Mouse (Mus musculus) left cerebral cortex, postnatal 10 days (tissue): ENCODE results near the gene Tead1. TPM values are rescaled to one million over a fixed set of nuclear protein-coding genes. Genes with fewer than 3 reads are reported as not detected.
A peak's percentile ranks its signal among the peaks of the same experiment; 100 is the strongest.

Source experiments
- DNase-seq, 2 experiments: peaks; one replicate each; pipeline ENCODE4 v3.0.0; 2021 to 2022; ENCODE audit warnings: low spot score in 2 of 2, mixed read lengths in 1 of 2; ENCODE audit errors: extremely low spot score in 1 of 2
- intact Hi-C: fragments of 180-260 bp; cut with DNase I; formaldehyde crosslinking; loops from one replicate; pipeline ENCODE4 v1.15.1; 2025
- total RNA-seq, 2 experiments: library from RNA; stranded (reverse); gene quantifications; 2 replicates each; pipeline ENCODE4 v1.2.3; 2021

Gene Tead1
- total RNA-seq, 2 experiments from 2014 or later: 14.8 to 15.3 TPM

DNA sequence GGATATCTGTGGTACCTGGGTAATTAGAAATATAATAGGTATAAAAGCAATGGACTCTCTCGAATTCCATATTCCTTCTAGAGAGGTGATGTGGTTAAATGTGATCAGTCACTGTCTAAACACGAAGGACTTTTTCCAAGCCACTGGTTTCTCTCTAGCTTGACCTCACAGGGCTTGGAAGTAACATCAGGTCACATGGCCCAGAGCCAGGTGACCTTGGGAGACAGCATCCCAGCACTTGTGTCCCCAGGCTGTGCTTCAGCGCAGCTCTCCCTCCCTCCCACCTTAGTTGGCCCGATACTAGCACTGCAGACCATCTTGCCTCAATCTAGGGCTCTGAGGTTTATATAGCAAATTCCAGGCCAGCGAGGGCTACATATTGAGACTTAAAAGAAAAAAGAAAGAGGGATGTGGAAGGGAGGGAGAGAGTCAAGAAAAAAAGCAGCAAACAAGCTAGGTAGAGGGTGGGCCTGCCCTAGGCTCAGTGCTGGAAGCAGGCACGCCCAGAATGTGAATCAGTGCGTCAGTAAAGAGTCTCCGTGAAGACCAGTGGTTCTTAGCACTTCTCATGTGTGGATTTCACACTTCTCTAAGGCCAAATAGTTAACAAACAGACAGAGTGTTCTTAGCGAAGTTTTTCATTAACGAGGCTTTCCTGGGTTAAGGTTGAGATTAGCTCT lies 149.0 kb downstream of the Tead1 start:
- intact Hi-C loops: no loop called here
- peak in 1 of 2 experiments; percentile 34 for DNase-seq

DNA sequence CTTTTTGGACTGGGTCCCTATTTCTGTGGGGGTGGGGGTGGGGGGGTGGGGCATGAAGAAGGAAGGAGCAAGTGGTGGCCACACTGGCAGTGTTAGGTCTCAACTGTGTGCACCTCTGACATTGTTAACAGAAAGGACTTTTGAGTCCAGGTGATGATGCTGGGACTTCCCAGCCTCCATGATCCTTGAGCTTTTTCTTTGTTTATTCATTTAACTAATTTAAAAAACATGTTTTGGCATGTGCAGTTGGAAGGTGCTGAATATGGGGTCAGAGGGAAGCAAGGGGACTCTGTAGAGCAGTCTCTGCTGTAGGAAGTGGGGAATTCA lies 149.5 kb downstream of the Tead1 start:
- intact Hi-C loops: no loop called here
- DNase-seq: no peak

DNA sequence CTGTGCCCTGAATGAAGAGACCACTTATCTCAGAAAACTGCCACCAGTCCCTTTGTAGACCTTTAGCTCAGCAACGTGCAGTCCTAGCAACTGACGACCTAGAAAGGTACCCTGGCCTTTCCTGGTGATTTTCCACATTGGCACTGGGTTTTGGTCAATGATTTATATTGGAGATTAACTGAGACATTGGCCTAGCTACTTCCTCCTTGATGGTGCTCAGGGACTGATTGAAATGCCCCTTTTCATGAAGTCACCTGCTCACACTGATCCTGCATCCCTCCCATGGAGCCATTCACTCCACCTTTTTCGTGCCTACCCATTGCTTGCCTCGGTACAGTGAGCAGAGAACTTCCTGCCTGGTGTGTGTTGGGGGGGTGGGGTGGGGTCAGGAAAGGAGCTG lies 151.8 kb downstream of the Tead1 start:
- intact Hi-C loops: no loop called here
- no peak for DNase-seq

GRCm38 (mm10) chr7:112831446-112831845 lies 152.3 kb downstream of the Tead1 start:
- intact Hi-C loops: no loop called here
- DNase-seq: no peak

- intact Hi-C loops: no loop called here
- DNase-seq: no peak
Observed at GRCm38 (mm10) chr7:112833132-112833531, 154.0 kb downstream of the Tead1 start.

DNA sequence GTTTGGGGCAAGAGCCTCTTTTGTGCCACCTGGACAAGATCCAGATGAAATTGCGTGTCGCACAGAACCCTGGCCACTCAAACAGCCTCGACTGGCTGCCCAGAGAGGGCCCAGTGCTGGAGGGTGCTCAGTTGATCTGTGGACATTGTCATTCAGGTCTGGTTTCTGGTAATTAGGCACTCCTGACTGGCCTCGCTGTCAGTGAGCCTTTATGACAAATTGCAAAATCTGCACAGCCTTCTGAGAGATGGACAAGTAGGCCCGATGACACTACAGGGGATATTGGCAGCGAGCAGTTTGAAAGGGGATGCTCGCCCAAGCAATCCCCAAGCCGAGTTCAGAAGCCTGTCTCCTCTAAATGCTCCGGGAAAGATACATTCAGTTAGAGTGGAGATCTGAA lies 157.0 kb downstream of the Tead1 start:
- intact Hi-C loops: no loop called here
- no peak for DNase-seq

GRCm38 (mm10) chr7:112838131-112838530 lies 159.0 kb downstream of the Tead1 start:
- intact Hi-C loops: no loop called here
- DNase-seq: no peak

DNA sequence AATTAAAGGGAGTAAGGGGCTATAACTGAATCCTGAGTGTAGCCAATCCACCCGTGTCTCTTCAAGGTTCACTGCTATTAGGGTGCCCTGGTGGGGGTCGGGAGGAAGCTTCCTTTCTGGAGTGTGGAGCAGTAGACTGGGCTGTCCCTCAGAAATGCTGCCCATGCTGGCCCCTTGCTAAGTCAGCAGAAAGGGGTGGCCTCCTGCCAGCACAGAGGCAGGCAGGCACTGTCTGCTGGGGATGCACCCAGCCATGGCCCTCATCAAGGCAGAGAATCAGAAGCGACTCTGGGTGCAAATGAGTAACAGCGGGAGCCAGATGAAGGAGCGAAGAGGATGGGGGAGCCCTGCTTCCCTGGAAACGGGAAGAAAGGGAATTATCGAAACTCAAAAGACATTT lies 161.2 kb downstream of the Tead1 start:
- DNase-seq: peak in 1 of 2 experiments; percentile 33
- intact Hi-C loops: no loop called here

GRCm38 (mm10) chr7:112840890-112841289 lies 161.8 kb downstream of the Tead1 start:
- intact Hi-C loops: no loop called here
- DNase-seq: no peak

GRCm38 (mm10) chr7:112841484-112841883 lies 162.4 kb downstream of the Tead1 start:
- intact Hi-C loops: no loop called here
- DNase-seq: no peak

DNA sequence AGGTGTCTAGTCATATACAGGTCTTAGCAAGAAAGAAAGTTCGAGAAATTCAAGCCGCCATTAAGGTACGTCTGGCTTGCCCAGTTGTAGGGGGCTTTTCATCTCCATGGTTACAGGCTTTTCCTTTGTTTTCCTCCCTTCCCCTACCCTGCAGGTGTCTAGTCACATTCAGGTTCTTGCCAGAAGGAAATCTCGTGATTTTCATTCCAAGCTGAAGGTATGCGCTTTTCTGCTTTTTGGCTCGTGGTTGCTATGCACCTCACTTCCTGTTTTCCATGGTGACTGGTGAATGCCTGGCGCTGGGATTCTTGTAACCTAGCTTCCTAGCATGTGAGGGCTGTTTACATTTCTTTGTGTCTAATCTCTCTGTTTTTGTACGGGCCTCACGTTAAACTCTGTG lies 162.8 kb downstream of the Tead1 start:
- DNase-seq: peak; percentile 29 to 42
- intact Hi-C loops: no loop called here

DNA sequence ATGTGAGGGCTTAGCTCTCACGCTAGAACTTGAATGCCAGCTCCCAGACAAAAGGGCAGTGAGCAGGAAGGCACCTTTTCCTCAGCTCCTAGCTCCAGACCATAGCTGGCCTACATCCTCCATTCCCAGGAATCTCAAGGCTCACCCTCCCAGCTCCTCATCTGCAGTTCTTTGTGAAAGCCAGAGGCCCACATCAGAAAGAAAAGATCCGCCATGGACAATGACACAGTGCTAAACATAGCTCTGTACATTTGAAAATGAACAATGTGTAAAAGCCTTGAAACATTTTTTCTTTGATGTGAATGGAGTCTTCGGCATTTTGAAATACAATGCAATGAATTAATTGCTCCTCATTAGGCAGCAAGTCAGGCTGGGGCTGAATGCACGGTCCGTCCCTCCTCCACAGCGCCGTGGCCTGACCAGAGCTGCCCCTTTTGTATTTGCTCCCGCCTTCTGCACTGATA lies 172.2 kb downstream of the Tead1 start:
- intact Hi-C loops: no loop called here
- DNase-seq: no peak

GRCm38 (mm10) chr7:112852149-112852839 lies 173.2 kb downstream of the Tead1 start:
- DNase-seq: no peak
- intact Hi-C loops: no loop called here

- intact Hi-C loops: no loop called here
- no peak for DNase-seq
Observed at GRCm38 (mm10) chr7:112853857-112854256, 174.7 kb downstream of the Tead1 start.

DNA sequence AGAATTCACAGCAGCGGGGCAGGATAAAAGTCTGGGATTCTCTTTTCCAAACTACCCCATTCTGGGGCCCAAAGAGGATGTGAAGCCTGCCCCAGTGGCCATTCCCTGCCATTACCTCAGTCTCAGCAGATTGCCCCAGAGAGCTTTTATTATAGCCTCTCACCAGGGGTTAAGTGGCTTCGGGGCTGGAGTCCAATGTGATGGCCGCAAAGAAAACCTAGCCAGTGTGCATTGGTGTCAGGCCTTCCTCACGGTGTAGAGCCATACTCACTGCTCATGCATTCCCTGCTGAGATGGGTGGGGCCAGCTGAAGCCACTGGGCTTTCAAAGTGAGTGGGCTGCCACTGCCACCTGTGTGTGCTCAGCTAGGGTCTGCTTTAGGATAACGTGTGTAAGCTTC lies 175.4 kb downstream of the Tead1 start:
- DNase-seq: no peak
- intact Hi-C loops: no loop called here

DNA sequence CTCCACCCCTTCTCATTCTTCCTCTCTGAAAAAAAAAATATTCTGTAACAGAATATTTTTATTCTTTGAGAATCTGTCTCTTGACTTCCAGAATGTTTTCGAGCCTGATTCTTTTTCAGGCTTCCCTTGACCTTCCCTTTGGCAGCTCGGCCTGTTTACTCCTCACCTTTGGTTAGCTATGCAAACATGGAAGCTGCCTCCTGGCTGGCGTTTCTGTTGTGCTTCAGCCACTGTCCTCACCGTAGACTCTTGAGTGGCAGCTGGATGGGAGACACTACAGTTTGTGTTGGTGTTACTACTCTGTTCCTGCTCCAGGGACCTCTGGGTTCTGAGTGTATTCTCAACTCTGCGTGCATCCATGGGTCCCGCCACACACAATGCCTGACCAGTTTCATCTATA lies 176.3 kb downstream of the Tead1 start:
- intact Hi-C loops: no loop called here
- DNase-seq: no peak

DNA sequence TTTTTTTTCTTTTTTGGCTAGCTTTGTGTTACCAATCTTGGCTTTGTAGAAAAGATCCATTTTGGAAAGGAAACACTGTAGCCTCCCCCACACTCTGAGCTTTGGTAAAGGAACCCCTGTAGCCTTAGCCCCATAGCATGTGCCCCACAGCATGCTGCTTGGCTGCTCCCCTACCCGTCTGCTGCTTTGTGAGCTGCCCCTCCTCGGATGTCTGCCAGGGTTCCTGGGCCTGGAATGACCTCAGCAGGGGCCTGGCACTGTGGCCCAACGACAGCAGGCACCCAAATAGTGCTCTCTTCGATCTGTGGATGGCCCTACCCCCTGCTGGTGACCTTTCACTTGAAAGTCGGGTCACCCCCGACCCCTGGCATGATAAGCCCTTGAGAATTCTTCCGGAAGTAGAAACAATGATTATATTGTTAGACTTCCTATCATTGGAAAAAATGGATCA lies 177.0 kb downstream of the Tead1 start:
- intact Hi-C loops: no loop called here
- peak in 1 of 2 experiments; percentile 46 for DNase-seq

DNA sequence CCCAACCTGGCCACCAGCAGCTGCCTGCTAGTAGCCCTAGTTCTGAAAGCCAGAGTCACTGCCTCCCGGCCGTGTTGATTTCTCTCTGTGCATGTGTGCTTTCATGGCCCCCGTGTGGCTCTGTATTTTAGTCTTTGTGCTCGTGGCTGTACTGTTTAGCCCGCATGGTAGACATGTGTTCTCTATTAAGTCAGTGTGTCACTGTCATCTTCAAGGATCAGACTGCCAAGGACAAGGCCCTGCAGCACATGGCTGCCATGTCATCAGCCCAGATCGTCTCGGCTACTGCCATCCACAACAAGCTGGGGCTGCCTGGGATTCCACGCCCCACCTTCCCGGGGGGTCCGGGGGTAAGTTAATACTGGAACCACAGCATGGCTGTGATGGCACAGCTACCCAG lies 177.5 kb downstream of the Tead1 start:
- intact Hi-C loops: no loop called here
- no peak for DNase-seq

- intact Hi-C loops: no loop called here
- no peak for DNase-seq
Observed at GRCm38 (mm10) chr7:112859887-112860286, 180.8 kb downstream of the Tead1 start.

DNA sequence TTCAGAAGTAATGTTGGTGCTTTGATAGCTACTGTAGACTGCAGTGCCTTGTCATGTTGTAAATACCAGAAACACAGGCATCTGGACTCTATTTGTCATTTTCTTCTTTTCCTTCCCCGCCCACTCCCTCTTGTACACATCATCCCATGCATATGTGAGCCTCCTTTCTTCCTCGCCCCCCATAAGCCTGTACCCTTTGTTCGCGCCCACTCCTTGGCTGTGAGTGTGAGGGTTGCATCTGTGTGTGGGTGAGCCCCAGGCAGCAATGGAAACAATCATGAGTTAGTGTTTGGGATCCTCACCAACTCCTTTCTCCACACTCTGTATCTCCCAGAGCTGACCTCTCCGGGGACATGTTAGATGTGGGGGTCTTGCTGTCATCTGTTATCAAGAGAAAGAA lies 183.0 kb downstream of the Tead1 start:
- DNase-seq: no peak
- intact Hi-C loops: no loop called here

GRCm38 (mm10) chr7:112864188-112864587 lies 185.1 kb downstream of the Tead1 start:
- intact Hi-C loops: no loop called here
- DNase-seq: no peak
